Mouse (Mus musculus) gastrocnemius, adult 18-20 months (tissue): ENCODE measurements around the gene 1810010D01Rik. TPM values are rescaled to one million over a fixed set of nuclear protein-coding genes. Genes with fewer than 3 reads are reported as not detected.

Experiments used
- DNase-seq: peaks from one replicate; pipeline ENCODE4 v3.0.0; 2021; ENCODE audit warnings: low spot score
- long read RNA-seq, 2 experiments: library from polyadenylated mRNA; stranded (forward); transcript quantifications; one replicate each; pipeline ENCODE4 v2.0.0; 2021
- total RNA-seq, 2 experiments: library from RNA; stranded (reverse); gene quantifications; 2 replicates each; pipeline ENCODE4 v1.2.3; 2021

The 1810010D01Rik gene
- not detected for total RNA-seq
- long read RNA-seq, experiment 1 = 0 reads
- long read RNA-seq, experiment 2 = 0 reads

DNA sequence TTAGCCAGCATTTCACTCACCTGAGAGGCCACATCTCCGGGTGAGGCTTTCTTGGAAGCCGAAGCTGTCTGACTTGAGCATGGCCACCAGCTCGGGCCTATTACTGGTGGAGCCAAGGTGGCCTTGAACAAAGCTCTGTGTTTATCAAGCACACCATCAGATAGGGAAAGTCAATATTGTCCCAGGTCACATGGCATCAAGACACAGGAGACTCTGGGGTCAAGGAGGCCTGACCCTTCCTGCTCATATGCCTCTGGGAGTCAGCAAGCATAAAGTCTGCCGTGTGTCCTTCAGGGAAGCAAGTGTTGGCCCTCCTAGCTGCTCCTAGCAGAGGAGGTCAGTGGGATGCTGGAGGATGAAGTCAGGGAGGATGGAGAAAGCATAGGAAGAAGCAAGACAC, at the start of gene 1810010D01Rik:
Gene 1810010D01Rik (minus strand): TSS at position 114 of the 400 bp plus-strand sequence.
- DNase-seq = no peak

DNA sequence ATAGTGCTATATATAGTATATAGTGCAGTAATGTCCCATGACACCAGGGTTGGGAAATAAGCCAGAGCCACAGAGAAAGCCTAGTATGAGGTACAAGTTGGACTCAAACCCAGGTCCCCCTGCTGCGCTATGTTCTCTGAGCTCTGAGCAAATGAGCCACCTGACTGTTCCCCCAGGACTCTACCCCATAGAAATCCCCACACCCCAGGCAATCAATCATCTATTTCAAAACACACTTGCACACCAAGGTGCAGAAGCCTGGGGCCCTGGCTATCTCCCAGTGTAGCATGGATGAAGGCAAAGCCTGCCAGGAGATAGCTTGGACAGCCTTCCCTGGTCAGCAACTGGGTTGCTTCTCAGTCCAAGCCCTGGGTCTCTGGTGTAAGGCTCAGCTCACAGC, 48.2 kb upstream of the 1810010D01Rik start:
- DNase-seq = no peak

GRCm38 (mm10) chr7:145253986-145254630, 46.2 kb upstream of the 1810010D01Rik start:
- no peak for DNase-seq

DNA sequence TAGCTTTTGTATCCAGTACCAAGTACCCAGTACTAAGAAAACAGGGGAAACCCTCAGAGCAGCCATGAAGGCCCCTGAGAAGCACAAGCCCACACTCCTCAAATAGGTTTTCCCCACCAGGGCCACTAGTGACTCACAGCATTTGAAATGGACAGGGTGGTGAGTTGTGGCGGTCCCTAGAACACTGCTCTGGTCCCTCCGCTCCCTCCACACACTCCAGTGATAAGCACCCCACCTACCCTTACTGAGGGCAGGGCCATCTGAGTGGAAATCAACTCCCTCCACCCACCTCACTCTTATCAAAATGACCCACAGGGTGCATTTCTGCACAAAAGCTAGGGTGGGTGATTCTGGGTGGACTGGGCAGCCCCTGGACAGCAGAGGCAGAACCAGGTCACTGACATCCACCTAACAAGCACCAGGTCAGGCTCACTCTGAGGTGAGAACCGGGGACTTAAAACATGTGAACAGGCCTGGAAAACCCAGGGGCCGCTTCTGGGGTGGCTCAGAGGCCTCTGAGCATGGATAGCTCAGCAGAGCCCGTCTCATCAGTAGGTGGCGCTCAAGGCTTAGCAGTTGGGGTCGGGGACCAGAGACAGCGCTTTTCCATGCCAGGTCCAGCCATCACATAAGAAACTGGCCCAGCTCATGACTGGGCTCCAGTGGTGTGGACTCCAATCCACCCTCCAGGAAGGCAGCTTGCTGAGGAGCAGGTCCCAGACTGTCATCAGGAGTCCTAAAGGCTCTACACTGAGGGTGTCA, 45.0 kb upstream of the 1810010D01Rik start:
- DNase-seq = peak; percentile 85

DNA sequence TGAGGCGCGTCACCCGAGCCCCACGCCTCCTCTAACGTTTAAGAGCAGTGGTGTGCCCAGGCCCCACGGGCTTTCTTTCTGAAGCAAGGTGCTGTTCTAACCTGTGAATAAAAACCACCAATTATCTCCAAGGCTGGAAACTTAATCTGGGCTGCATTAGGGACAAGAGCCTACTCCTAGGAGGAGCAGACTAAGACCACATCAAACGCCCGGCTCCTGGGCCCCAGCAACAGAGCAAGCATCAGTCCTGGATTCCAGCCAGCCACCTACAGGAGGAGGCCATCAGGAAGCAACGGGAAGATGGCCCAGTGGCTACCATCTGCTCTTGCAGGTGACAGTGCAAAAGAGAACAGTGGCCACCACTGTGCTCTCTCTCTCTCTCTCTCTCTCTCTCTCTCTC, 42.3 kb upstream of the 1810010D01Rik start:
- DNase-seq = no peak

DNA sequence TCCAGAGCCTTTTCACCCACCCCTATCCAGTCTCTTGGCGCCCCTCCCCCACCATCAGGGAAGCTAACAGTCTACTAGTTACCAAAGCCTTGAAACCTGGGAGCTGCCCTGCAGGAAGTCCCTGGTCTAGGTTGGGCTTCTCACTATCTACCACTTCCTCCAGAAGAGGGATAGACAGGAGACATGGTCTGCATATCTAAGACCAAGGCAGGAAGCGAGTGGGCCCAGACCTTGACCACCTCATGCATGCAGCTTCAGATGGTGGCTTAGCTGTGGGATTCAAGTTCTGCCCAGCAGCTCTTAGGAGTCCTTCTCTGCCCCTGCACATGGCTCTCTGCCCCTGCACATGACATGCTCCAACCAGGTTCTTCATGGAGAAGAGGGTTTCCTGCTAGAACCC, 41.0 kb upstream of the 1810010D01Rik start:
- DNase-seq = no peak

GRCm38 (mm10) chr7:145242851-145243712, 35.2 kb upstream of the 1810010D01Rik start:
- peak; percentile 84 for DNase-seq

DNA sequence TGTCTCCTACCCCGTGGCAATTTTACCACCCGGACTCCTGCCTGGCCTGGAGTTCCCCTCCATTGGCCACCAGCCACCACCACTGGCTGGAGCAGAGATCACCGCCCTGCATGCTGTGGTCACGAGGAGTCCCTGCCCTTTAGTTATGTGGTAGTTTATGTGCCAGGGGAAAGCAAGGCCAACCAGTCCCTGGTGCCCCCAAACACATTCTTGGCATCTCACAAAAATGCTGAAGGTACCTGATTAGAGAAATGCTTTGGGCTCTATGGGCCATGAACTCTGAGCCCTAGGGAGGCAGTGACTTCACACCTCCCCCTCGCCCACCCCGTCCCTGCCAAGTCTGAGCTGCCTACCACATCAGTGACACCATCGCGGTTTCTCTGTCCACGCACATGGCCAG, 34.1 kb upstream of the 1810010D01Rik start:
- DNase-seq = no peak

DNA sequence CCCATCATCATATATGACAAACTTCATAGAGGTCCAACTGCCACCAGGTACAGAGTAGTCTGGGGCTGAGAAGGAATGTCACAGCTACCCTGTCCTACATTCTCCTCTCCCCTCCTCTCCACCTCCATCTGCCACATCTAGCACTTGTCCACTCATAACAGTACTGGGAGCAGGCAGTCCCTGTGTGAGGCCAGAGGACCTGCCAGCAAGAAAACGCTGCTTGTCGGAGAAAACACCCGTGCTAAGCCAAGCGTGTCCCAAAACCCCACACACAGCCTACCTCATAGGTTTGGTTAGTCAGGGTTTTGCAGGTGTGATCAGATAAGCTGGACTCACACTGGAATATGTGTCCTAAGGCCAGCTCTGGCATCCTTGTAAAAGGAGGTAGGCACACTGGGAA, 33.0 kb upstream of the 1810010D01Rik start:
- DNase-seq = no peak

- DNase-seq = no peak
Observed at GRCm38 (mm10) chr7:145239736-145240505, 32.0 kb upstream of the 1810010D01Rik start.

GRCm38 (mm10) chr7:145239145-145239544, 31.2 kb upstream of the 1810010D01Rik start:
- DNase-seq = no peak

- DNase-seq = no peak
Observed at GRCm38 (mm10) chr7:145234841-145235790, 27.2 kb upstream of the 1810010D01Rik start.

GRCm38 (mm10) chr7:145231659-145232058, 23.7 kb upstream of the 1810010D01Rik start:
- DNase-seq = no peak

GRCm38 (mm10) chr7:145226641-145227040, 18.7 kb upstream of the 1810010D01Rik start:
- DNase-seq = peak; percentile 78

GRCm38 (mm10) chr7:145225626-145226025, 17.7 kb upstream of the 1810010D01Rik start:
- no peak for DNase-seq

DNA sequence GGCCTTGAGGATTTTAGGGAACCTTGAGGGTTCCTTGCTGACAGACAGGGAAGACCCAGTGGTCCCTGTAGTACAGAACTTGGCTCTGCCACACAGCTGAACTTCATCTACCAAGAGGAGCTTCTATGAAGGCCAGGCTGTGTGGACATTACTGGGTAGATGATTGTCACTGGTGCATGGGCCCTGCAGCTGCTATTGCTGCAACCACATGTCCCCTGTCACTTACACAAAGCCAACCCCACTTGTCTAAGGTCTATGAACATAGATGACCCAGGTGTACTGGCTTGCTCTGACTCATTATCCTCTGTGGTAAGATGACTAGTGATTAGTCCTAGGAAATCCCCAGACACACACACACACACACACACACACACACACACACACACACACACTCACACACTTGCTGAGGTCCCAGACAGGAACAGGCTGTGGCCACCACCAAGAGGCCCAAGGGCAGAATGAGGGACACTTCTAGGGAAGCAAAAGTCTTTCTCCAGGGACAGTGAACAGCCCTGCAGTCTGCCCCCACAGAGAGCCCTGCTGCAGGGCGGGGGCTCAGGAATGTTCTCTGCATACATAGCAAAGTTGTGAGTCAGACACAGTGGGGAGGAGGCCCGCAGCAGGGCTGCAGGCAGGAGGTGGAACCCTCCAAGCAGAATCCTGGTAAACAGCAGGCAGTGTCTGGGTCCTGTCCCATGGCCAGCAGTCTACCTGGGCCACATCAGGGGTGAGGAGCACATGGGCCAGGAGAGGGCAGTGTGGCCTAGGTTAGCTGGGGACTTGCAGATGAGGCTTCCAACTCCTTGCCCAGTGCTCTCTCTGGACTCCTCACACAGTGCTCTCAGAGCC, 14.1 kb upstream of the 1810010D01Rik start:
- DNase-seq = peak; percentile 63

- peak; percentile 39 for DNase-seq
Observed at GRCm38 (mm10) chr7:145221346-145221745, 13.4 kb upstream of the 1810010D01Rik start.

DNA sequence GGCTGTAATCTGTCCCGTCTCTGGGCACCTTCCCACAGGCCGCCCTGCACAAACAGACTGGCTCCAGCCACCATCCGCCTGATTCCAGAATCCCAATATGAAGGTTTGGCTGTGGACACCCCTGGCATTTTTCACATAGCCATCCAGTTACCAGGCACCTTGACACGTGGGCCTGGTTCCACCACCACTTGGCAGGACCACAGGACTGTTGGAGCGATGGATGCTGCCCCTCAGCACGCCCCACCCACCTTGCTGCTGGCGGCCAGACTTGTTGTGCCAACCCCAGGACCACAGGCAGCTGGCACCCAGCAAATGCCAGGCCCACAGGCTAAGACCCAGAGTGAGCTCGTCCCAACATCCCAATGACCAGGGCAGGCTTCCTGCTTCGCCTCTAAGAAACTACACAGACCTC, 11.5 kb upstream of the 1810010D01Rik start:
- DNase-seq = no peak

DNA sequence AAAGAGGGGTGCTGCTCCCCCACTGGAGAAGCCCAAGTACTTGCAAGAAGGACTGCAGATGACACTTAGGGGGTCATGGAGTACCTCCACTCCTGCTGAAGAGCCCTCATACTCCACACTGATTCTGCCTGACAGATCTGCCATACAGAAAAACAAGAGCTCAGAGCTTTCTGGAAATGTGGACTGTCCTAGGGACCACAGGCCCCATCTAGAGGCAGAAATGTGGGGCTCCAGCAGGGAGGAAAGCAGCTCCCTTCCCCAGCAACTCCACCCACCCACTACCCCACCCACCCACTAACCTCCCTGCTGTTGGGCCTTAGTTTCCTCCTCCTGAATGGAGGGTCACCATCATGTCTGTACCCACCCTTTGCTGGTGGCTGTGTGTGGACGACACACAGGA, 8.7 kb upstream of the 1810010D01Rik start:
- no peak for DNase-seq
